Mouse (Mus musculus) midbrain, embryonic 15.5 days (tissue): ENCODE data around the gene Ugt1a6a. TPM values are rescaled to one million over a fixed set of nuclear protein-coding genes. Genes with fewer than 3 reads are reported as not detected.
"Not testable (repeated sequence)": the region's sequence is repeated elsewhere in the genome, so short reads cannot be mapped to it uniquely, and the experiment has no call there.

ENCODE experiments used
- ATAC-seq: fragments of 200-750 bp; cut with Nextera tagmentation; replicated peaks from 2 replicates; pipeline ENCODE4 v1.8.0; 2017; ENCODE audit warnings: moderate TSS enrichment
- H3K27ac ChIP-seq: fragments of 300-500 bp; sonication (generic); 2 replicates; pipeline ENCODE4 v1.5.1; 2015; ENCODE audit warnings: mild to moderate bottlenecking, inconsistent platforms
- H3K27me3 ChIP-seq: fragments of 300-500 bp; sonication (generic); replicated peaks from 2 replicates; pipeline ENCODE4 v1.6.1; 2015; ENCODE audit warnings: inconsistent platforms
- H3K36me3 ChIP-seq: fragments of 300-500 bp; sonication (generic); replicated peaks from 2 replicates; pipeline ENCODE4 v1.6.1; 2015; ENCODE audit warnings: inconsistent platforms
- H3K4me1 ChIP-seq: fragments of 300-500 bp; sonication (generic); 2 replicates; pipeline ENCODE4 v1.6.1; 2015; ENCODE audit warnings: inconsistent platforms
- H3K4me2 ChIP-seq: fragments of 300-500 bp; sonication (generic); 2 replicates; pipeline ENCODE4 v1.6.1; 2015; ENCODE audit warnings: inconsistent platforms, mild to moderate bottlenecking, moderate library complexity
- H3K4me3 ChIP-seq: fragments of 300-500 bp; sonication (generic); 2 replicates; pipeline ENCODE4 v1.5.1; 2015; ENCODE audit warnings: mild to moderate bottlenecking, inconsistent platforms
- H3K9ac ChIP-seq: fragments of 300-500 bp; sonication (generic); 2 replicates; pipeline ENCODE4 v1.6.1; 2015; ENCODE audit warnings: mild to moderate bottlenecking, inconsistent platforms
- H3K9me3 ChIP-seq: fragments of 300-500 bp; sonication (generic); 2 replicates; pipeline ENCODE4 v1.6.1; 2016; ENCODE audit warnings: inconsistent platforms
- WGBS: fragments of 180-500 bp; shearing (Covaris S2); methylation state at CpG from one replicate; pipeline ENCODE4 v1.1.7; 2015; ENCODE audit warnings: mixed read lengths; 5-methylcytosine and 5-hydroxymethylcytosine counted together
- polyA plus RNA-seq: library from polyadenylated mRNA; unstranded; fragments of >200 nt; fragmentation: Nextera tagmentation; extraction: Ambion mirVana; gene quantifications from 2 replicates; pipeline ENCODE4 v1.2.1, GENCODE M21; 2015

The Ugt1a6a gene
- polyA plus RNA-seq, 1 experiment from 2014 or later = 1.5 TPM

DNA sequence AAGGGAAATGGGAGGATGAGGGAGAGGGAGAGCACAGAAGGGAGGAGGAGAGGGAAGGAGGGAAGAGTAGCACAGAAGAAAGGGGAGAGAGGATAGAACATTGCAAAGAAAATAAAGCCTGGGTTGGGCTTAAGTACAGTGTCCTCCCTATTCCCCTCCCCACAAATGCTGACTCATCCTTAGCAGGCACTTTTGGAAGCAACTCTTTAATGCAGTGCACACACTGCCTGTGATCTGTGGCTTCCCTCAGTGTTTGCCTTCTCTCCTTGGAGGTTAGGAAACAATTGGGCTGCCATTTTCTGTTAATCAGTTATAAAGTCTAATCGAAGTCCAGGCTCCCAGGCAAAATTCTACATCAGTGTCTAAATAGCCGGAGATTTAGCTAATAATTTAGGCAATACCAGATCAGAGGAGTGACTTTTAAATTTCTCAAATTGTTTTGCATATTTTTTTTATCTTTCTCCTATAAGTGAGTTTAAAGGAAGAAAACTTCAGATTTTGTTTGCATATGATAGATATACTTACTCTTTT is 25.5 kb upstream of the Ugt1a6a start:
- not testable (repeated sequence) for H3K36me3 ChIP-seq, H3K4me1 ChIP-seq, ATAC-seq, H3K9me3 ChIP-seq, H3K27ac ChIP-seq, H3K4me3 ChIP-seq, H3K27me3 ChIP-seq, H3K4me2 ChIP-seq, H3K9ac ChIP-seq
- 85% methylated on average over 2 of the region's 2 CpGs for WGBS

DNA sequence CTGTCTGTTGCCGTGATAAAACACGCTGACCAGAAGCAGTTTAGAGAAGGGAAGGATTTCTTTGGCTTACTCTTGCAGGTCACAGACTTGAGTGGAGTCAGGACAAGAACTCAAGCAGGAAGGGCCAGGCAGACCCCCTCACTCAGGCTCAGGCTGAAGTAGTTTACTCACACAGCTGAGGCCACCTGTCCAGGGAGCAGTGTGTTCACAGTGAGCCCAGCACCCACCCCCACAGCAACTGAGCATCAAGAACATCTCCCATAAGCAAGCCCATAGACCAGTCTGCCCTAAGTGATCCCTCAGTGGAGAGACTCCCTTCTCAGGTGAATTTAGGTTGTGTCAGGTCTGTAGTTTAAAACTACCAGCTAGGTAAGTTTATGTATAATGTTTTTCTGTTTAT is 25.0 kb upstream of the Ugt1a6a start:
- H3K9ac ChIP-seq, H3K4me2 ChIP-seq, H3K27me3 ChIP-seq, ATAC-seq, H3K36me3 ChIP-seq, H3K4me1 ChIP-seq, H3K27ac ChIP-seq, H3K4me3 ChIP-seq, H3K9me3 ChIP-seq: not testable (repeated sequence)
- 87% methylated on average over 2 of the region's 2 CpGs for WGBS

GRCm38 (mm10) chr1:88112769-88113168 is 21.8 kb upstream of the Ugt1a6a start:
- ATAC-seq, H3K27ac ChIP-seq, H3K4me2 ChIP-seq, H3K9ac ChIP-seq, H3K27me3 ChIP-seq, H3K9me3 ChIP-seq, H3K36me3 ChIP-seq, H3K4me1 ChIP-seq, H3K4me3 ChIP-seq: not testable (repeated sequence)
- WGBS = 94% methylated on average over 6 of the region's 6 CpGs

DNA sequence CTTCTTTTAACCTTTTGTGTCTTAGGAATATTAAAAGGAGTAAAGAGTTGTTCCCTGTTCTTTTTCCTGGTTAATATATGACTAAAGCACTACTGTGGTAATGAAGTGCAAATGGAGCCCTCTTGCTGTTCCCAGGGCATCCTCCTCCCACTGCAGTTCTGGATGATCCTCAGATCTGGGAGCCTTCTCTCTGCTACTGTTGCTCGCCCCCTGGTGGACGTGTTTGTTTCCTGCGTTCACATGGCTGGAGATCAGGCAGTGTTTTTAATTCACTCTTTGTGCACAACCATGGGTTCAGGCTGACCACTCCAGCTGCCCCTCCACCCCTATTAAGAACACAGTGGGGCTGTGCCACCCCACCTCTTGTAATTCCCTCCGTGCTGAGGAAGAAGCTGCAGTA is 14.1 kb upstream of the Ugt1a6a start:
- ATAC-seq, H3K9me3 ChIP-seq, H3K4me1 ChIP-seq, H3K27me3 ChIP-seq, H3K27ac ChIP-seq, H3K4me2 ChIP-seq, H3K9ac ChIP-seq, H3K36me3 ChIP-seq, H3K4me3 ChIP-seq: not testable (repeated sequence)
- WGBS = 15% methylated on average over 4 of the region's 4 CpGs

DNA sequence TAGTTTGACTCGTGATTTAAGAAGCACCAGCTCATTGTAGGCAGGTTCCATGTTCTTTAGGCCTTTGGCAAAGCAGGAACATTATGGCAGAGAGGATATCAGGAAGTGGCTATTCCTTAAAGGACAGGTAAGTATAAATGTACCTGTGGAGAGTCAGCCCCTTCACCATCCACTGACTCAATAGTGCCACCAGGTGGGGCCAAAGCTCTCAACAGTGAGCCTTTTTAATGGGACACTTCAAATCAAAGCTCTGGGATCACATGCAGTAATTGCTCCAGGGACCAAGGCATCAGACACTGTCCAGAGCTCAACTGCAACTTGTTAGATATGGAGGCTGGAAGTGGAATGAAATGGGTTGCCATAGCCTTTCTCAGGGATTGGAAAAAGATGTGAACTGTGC is 13.1 kb upstream of the Ugt1a6a start:
- not testable (repeated sequence) for ATAC-seq, H3K4me3 ChIP-seq
- WGBS = no CpG with 5 or more reads among the region's 1 CpGs

DNA sequence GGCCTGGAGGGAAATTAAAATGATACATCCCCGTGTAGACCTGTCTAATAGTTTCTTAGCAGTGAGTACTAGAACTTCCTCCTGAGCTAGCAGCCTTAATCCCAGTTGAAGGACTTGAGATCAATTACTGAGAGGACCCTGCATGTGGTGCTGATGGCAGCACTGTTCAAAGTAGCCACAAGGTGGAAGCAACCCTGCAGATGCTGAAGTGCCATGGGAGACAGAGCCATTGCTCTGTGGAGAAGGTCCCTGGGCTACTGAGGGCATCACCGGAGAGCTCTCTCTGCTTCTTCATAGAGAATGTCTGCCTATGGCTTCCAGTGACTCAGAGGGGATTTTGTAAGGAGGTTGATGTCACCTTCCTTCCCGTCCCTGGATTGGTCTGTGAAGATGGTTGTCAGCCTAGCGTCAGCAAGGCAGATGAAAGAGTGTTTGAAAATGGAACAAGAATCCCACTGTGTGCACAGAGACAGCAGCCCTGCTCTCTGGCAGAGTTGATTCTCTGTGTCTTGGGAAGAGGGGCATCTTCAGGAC is 8.7 kb upstream of the Ugt1a6a start:
- H3K9ac ChIP-seq, H3K27me3 ChIP-seq, H3K4me2 ChIP-seq, H3K27ac ChIP-seq, H3K9me3 ChIP-seq, H3K4me3 ChIP-seq, H3K36me3 ChIP-seq, ATAC-seq, H3K4me1 ChIP-seq: not testable (repeated sequence)
- 85% methylated on average over 4 of the region's 4 CpGs for WGBS

More for the DNA sequence above, 13.1 kb upstream of the Ugt1a6a start:
- not testable (repeated sequence) for H3K36me3 ChIP-seq, H3K9me3 ChIP-seq, H3K9ac ChIP-seq, H3K4me1 ChIP-seq, H3K27me3 ChIP-seq, H3K27ac ChIP-seq, H3K4me2 ChIP-seq

- not testable (repeated sequence) for H3K4me2 ChIP-seq, H3K4me3 ChIP-seq, H3K27me3 ChIP-seq, H3K36me3 ChIP-seq, H3K4me1 ChIP-seq, ATAC-seq, H3K9me3 ChIP-seq, H3K27ac ChIP-seq, H3K9ac ChIP-seq
- WGBS = 89% methylated on average over 2 of the region's 2 CpGs
These were observed 5.5 kb upstream of the Ugt1a6a start for GRCm38 (mm10) chr1:88129091-88129490.

GRCm38 (mm10) chr1:88130223-88130622 is 4.4 kb upstream of the Ugt1a6a start:
- WGBS = 95% methylated on average over 1 of the region's 1 CpGs
- not testable (repeated sequence) for H3K4me3 ChIP-seq, H3K27me3 ChIP-seq, H3K9ac ChIP-seq, H3K36me3 ChIP-seq, H3K4me1 ChIP-seq, ATAC-seq, H3K4me2 ChIP-seq, H3K27ac ChIP-seq, H3K9me3 ChIP-seq

GRCm38 (mm10) chr1:88133908-88134456 is 627 bp upstream of the Ugt1a6a start:
- Histone ChIP-seq H3K4me1 (peaks cover 7% of the 10 kb centered on the region; the same call in 1 of the 2 replicates), H3K4me2 (no peak overlapping the region), H3K27me3 (no peaks in the 10 kb centered on the region), H3K9me3 (no peaks in the 10 kb centered on the region), H3K9ac (no peak overlapping the region), H3K27ac (0 out of 2 replicates have a peak overlapping the region, but pooled peaks have one; percentile 42), H3K4me3 (no peak overlapping the region), H3K36me3 (no peaks in the 10 kb centered on the region)
- WGBS = 43% methylated on average over 3 of the region's 3 CpGs
- no peak for ATAC-seq

- ATAC-seq = not testable (repeated sequence)
These were observed 758 bp downstream of the Ugt1a6a start for GRCm38 (mm10) chr1:88135229-88135904.

GRCm38 (mm10) chr1:88136646-88137045 is 2.0 kb downstream of the Ugt1a6a start:
- no peaks in the 10 kb centered on the region for H3K27me3 ChIP-seq
- no peak overlapping the region for H3K27ac ChIP-seq
- WGBS = 67% methylated on average over 2 of the region's 2 CpGs
- H3K36me3 ChIP-seq = no peaks in the 10 kb centered on the region
- peaks cover 7% of the 10 kb centered on the region; the same call in 1 of the 2 replicates for H3K4me1 ChIP-seq
- ATAC-seq = no peak
- H3K9ac ChIP-seq = no peak overlapping the region
- no peak overlapping the region for H3K4me2 ChIP-seq
- H3K9me3 ChIP-seq = no peaks in the 10 kb centered on the region
- no peak overlapping the region for H3K4me3 ChIP-seq

More at GRCm38 (mm10) chr1:88135229-88135904, 758 bp downstream of the Ugt1a6a start:
- H3K27me3 ChIP-seq, H3K9me3 ChIP-seq, H3K36me3 ChIP-seq, H3K4me1 ChIP-seq, H3K4me2 ChIP-seq, H3K4me3 ChIP-seq, H3K9ac ChIP-seq, H3K27ac ChIP-seq: not testable (repeated sequence)
- 94% methylated on average over 5 of the region's 6 CpGs for WGBS

DNA sequence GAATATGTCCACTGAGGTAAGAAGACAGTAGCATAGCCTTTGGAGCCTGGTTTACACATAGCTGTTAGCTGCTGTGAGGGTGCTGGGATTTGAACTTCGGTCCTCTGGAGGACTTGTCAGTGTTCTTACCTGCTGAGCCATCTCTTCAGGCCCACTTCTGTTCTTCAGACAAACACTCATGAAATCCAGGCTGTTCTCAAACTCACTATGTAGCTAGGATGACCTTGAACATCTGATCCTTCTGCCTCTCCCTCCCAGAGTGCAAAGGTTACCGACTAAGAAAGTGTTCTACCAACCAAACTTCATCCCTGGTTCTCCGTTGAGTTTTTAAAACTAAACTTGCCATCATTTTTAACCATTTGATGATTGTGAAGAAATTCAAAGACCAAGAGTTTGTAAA is 2.7 kb downstream of the Ugt1a6a start:
- Histone ChIP-seq H3K4me2 (no peak overlapping the region), H3K4me3 (no peak overlapping the region), H3K27me3 (no peaks in the 10 kb centered on the region), H3K9me3 (no peaks in the 10 kb centered on the region), H3K27ac (no peak overlapping the region), H3K9ac (no peak overlapping the region), H3K4me1 (peaks cover 7% of the 10 kb centered on the region; the same call in 1 of the 2 replicates), H3K36me3 (no peaks in the 10 kb centered on the region)
- 92% methylated on average over 3 of the region's 3 CpGs for WGBS
- ATAC-seq = no peak

DNA sequence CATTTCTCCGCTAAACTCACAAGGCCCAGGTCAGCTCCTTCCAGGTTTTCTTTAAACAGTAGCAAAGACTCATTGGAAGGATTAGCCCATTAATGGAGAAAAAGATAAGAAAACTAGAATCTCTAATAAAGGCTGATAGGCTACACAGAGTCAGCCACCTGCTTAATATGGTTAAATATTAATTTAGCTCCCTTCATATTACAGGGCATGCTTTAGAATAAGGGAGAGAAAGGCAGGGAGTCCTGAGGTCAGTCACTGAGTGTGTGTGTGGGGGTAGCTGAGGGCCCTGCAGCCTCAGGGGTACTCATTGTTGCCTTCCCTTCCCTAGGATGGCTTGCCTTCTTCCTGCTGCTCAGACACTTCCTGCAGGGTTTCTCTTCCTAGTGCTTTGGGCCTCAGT is 3.5 kb downstream of the Ugt1a6a start:
- Histone ChIP-seq H3K4me1 (peaks cover 7% of the 10 kb centered on the region; the same call in 1 of the 2 replicates), H3K27ac (no peak overlapping the region), H3K9ac (no peak overlapping the region), H3K9me3 (no peaks in the 10 kb centered on the region), H3K4me3 (no peak overlapping the region), H3K36me3 (no peaks in the 10 kb centered on the region), H3K4me2 (no peak overlapping the region), H3K27me3 (no peaks in the 10 kb centered on the region)
- WGBS = 90% methylated on average over 1 of the region's 1 CpGs
- ATAC-seq = no peak
